Mouse (Mus musculus) hindbrain, embryonic 11.5 days (tissue): Measurements from ENCODE around the gene 1700109H08Rik. TPM values are rescaled to one million over a fixed set of nuclear protein-coding genes. Genes with fewer than 3 reads are reported as not detected.
"Not testable (repeated sequence)": the region's sequence is repeated elsewhere in the genome, so short reads cannot be mapped to it uniquely, and the experiment has no call there.

Source experiments
- ATAC-seq: fragments of 200-750 bp; cut with Nextera tagmentation; 2 replicates; pipeline ENCODE4 v1.8.0; 2017; ENCODE audit warnings: mild to moderate bottlenecking, moderate TSS enrichment, moderate library complexity; ENCODE audit not compliant: low FRiP score
- DNase-seq: peaks from one replicate; pipeline ENCODE4 v3.0.0-alpha.2; 2015; ENCODE audit warnings: low spot score
- H3K27ac ChIP-seq: fragments of 300-500 bp; sonication (generic); 2 replicates; pipeline ENCODE4 v1.5.1; 2014; ENCODE audit warnings: mild to moderate bottlenecking, low read depth, low read length
- H3K27me3 ChIP-seq: fragments of 300-500 bp; sonication (generic); 2 replicates; pipeline ENCODE4 v1.6.1; 2014; ENCODE audit warnings: mild to moderate bottlenecking, low read length, moderate library complexity, mixed read lengths; ENCODE audit not compliant: control insufficient read depth, insufficient read depth
- H3K36me3 ChIP-seq: fragments of 300-500 bp; sonication (generic); 2 replicates; pipeline ENCODE4 v1.6.1; 2014; ENCODE audit warnings: mild to moderate bottlenecking, low read length, moderate library complexity, mixed read lengths; ENCODE audit not compliant: control insufficient read depth, insufficient read depth
- H3K4me1 ChIP-seq: fragments of 300-500 bp; sonication (generic); replicated peaks from 2 replicates; pipeline ENCODE4 v1.6.1; 2014; ENCODE audit warnings: low read length, mixed read lengths; ENCODE audit not compliant: control insufficient read depth, insufficient read depth
- H3K4me2 ChIP-seq: fragments of 300-500 bp; sonication (generic); replicated peaks from 2 replicates; pipeline ENCODE4 v1.6.1; 2014; ENCODE audit warnings: mild to moderate bottlenecking, low read depth, low read length
- H3K4me3 ChIP-seq: fragments of 300-500 bp; sonication (generic); 2 replicates; pipeline ENCODE4 v1.5.1; 2014; ENCODE audit warnings: low read depth, low read length
- H3K9ac ChIP-seq: fragments of 300-500 bp; sonication (generic); 2 replicates; pipeline ENCODE4 v1.6.1; 2014; ENCODE audit warnings: low read depth, low read length
- H3K9me3 ChIP-seq: fragments of 300-500 bp; sonication (generic); 2 replicates; pipeline ENCODE4 v1.6.1; 2016; ENCODE audit warnings: low read length; ENCODE audit not compliant: control insufficient read depth
- WGBS: fragments of 180-500 bp; shearing (Covaris S2); extraction: QIAGEN DNeasy Blood & Tissue Kit; methylation state at CpG from one replicate; pipeline ENCODE4 v1.1.7; 2014; 5-methylcytosine and 5-hydroxymethylcytosine counted together
- polyA plus RNA-seq: library from polyadenylated mRNA; unstranded; fragments of >200 nt; fragmentation: Nextera tagmentation; extraction: Ambion mirVana; gene quantifications from 2 replicates; pipeline ENCODE4 v1.2.1, GENCODE M21; 2014

1700109H08Rik gene
- 3.2 and 5.1 TPM in 2 replicates for polyA plus RNA-seq

- H3K9me3 ChIP-seq, result no peaks in the 10 kb centered on the region
- DNase-seq (no peak), ATAC-seq (no peak)
- no peak within 1 kb of the TSS for H3K4me2 ChIP-seq
- peaks cover 30% of the 10 kb centered on the region for H3K36me3 ChIP-seq
- H3K4me3 ChIP-seq, result no peak within 1 kb of the TSS
- 97% methylated on average over 4 of the region's 4 CpGs for WGBS
- no peak within 1 kb of the TSS for H3K9ac ChIP-seq
- H3K4me1 ChIP-seq, result no peaks in the 10 kb centered on the region
- no peak within 1 kb of the TSS for H3K27ac ChIP-seq
- no peaks in the 10 kb centered on the region for H3K27me3 ChIP-seq
Measured at GRCm38 (mm10) chr5:3571266-3571665, at the start of gene 1700109H08Rik. TSS of gene 1700109H08Rik (plus strand) at chr5:3571566.

- Histone ChIP-seq H3K27ac (no peak overlapping the region), H3K27me3 (no peaks in the 10 kb centered on the region), H3K36me3 (no peaks in the 10 kb centered on the region), H3K9me3 (no peaks in the 10 kb centered on the region), H3K4me2 (no peak overlapping the region), H3K4me3 (no peak overlapping the region), H3K9ac (no peak overlapping the region), H3K4me1 (no peaks in the 10 kb centered on the region)
- ATAC-seq, result no peak; the same call in 1 of the 2 replicates
- WGBS, result 80% methylated on average over 12 of the region's 12 CpGs
- DNase-seq, result no peak
Measured at GRCm38 (mm10) chr5:3521741-3522140, 49.6 kb upstream of the 1700109H08Rik start.

DNA sequence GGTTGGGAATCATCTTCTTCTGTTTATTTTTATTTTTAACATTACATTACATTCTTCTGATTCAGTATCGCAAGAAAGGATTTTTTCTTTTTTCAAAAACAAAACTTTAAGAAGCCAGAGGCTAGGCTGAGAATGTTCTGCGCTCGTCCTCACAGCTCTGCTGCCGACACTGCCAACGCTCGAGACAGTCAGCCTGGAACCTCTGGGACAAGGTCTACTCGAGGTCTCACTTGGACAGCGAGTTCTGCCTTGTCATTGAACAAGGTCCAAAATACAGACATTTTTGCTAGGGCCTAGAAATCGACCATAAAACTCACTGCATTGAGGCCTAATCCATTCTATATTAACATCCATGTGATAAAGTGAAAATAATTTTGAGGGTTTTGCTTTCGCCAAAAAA lies 48.5 kb upstream of the 1700109H08Rik start:
- Histone ChIP-seq H3K4me2 (no peak overlapping the region), H3K36me3 (no peaks in the 10 kb centered on the region), H3K9ac (no peak overlapping the region), H3K27me3 (no peaks in the 10 kb centered on the region), H3K4me3 (no peak overlapping the region), H3K4me1 (no peaks in the 10 kb centered on the region), H3K9me3 (no peaks in the 10 kb centered on the region), H3K27ac (no peak overlapping the region)
- 96% methylated on average over 10 of the region's 10 CpGs for WGBS
- no peak for DNase-seq
- no peak for ATAC-seq

DNA sequence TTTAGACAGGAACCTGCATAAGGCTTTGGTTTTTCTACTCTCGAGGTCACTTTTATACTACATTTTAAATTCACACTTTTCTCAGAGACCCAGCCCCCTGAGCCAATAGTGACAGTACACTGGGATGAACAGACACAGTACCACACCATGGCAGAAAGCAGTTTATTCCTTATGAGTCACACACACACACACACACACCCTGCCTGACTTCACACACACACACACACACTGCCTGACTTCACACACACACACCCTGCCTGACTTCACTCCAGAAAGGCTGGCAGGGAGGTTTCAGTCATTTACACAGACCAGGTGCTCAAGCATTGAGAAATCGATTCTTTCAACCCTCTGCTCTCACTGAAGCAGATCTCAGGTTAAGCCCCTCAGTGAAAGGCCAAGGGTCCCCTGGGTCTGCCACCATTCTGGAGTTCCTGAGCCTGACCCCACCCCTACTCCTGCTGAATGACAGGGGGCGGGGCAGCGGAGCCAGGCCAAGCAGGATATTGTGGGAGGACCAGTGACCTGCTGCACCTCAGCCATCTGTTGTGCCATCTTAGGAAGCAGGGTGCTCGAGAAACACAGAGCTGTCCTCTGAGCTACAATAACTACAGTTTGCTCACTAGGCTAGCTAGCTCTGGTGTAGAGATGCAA lies 44.2 kb upstream of the 1700109H08Rik start:
- no peak overlapping the region for H3K4me2 ChIP-seq
- no peak overlapping the region for H3K9ac ChIP-seq
- H3K27ac ChIP-seq, result no peak overlapping the region
- DNase-seq (peak; percentile 51), ATAC-seq (peak; percentile 89)
- no peak overlapping the region for H3K4me3 ChIP-seq
- WGBS, result 36% methylated on average over 5 of the region's 5 CpGs
- H3K27me3 ChIP-seq, result no peaks in the 10 kb centered on the region
- no peaks in the 10 kb centered on the region for H3K9me3 ChIP-seq
- H3K36me3 ChIP-seq, result no peaks in the 10 kb centered on the region
- no peaks in the 10 kb centered on the region for H3K4me1 ChIP-seq

DNA sequence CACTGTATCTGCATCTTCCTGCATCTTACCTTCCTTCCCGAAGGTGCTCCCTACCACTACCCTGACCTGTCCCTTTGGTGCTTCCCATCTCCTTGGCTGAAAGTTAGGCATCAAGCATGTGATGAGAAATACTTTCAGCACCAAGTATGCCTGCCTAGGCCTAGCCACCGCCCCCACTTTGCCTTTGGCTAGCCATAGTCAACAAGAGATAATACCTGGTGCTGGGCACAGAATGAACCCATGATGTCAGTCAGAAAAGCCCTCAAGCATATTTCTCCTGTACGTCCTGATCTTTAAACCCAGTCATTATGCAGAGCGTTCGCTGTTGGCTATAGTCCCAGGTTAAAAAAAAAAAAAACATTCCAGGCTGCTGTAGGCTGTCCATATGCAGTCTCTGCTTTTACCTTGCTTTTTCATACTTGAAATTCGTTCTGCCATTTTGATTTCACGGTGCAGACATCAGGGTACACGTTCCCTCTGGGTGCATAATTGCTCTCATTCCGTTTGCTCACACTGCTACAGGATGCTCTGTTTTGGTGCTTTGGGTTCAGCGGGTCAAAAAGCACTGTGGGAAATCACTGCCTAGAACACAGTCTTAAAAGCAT lies 41.7 kb upstream of the 1700109H08Rik start:
- Histone ChIP-seq H3K9ac (no peak overlapping the region), H3K27ac (no peak overlapping the region), H3K36me3 (no peaks in the 10 kb centered on the region), H3K4me2 (no peak overlapping the region), H3K27me3 (no peaks in the 10 kb centered on the region), H3K4me3 (no peak overlapping the region), H3K4me1 (no peaks in the 10 kb centered on the region), H3K9me3 (no peaks in the 10 kb centered on the region)
- ATAC-seq, result no peak
- DNase-seq, result no peak
- 77% methylated on average over 10 of the region's 10 CpGs for WGBS

- H3K36me3 ChIP-seq, H3K9me3 ChIP-seq, H3K4me2 ChIP-seq, H3K27ac ChIP-seq, DNase-seq, H3K4me1 ChIP-seq, ATAC-seq, H3K27me3 ChIP-seq, H3K4me3 ChIP-seq, H3K9ac ChIP-seq: not testable (repeated sequence)
Measured at GRCm38 (mm10) chr5:3532048-3532447, 39.3 kb upstream of the 1700109H08Rik start.

DNA sequence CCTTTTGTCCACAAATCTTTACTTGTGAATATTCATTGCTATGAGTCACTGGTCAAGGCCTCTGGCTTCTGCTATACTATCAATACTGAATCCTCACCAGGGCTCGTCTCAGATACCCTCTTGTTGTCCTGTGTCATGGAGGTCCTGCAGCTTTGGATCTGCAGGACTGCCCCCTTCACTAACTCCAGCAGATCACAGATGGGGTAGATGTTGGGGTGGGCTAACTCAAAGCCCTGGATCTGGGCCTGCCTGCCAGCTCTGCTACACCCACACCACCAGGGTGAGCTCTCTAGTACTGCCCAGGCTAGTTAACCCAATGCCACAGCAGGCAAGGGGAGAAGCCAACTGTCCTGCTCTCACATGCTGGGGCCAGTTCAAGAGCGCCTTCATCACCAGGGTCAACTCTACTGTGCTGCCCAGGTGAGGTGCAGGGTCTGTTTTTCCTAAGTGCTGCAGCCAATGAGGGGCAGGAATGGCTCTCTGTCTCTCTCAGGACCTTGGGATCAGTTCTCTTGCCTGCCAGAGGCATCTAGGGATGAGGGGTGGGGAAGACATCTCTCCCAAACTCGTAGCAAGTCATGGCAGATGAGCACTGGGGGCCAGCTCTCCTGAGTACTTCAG lies 34.7 kb upstream of the 1700109H08Rik start:
- Histone ChIP-seq H3K27me3 (no peaks in the 10 kb centered on the region), H3K9me3 (no peaks in the 10 kb centered on the region), H3K36me3 (no peaks in the 10 kb centered on the region), H3K27ac (no peak overlapping the region), H3K4me3 (no peak overlapping the region), H3K9ac (no peak overlapping the region), H3K4me2 (no peak overlapping the region), H3K4me1 (no peaks in the 10 kb centered on the region)
- WGBS, result 78% methylated on average over 3 of the region's 3 CpGs
- DNase-seq (no peak), ATAC-seq (no peak)

- no peak for ATAC-seq
- Histone ChIP-seq H3K27me3 (no peaks in the 10 kb centered on the region), H3K4me1 (no peaks in the 10 kb centered on the region), H3K27ac (no peak overlapping the region), H3K9me3 (no peaks in the 10 kb centered on the region), H3K4me2 (no peak overlapping the region), H3K36me3 (no peaks in the 10 kb centered on the region), H3K4me3 (no peak overlapping the region), H3K9ac (no peak overlapping the region)
- WGBS, result 69% methylated on average over 11 of the region's 11 CpGs
- no peak for DNase-seq
Measured at GRCm38 (mm10) chr5:3538505-3539472, 32.6 kb upstream of the 1700109H08Rik start.
